Mouse (Mus musculus) forebrain, embryonic 11.5 days (tissue): ENCODE data around the gene Krtap2-4. TPM values are rescaled to one million over a fixed set of nuclear protein-coding genes. Genes with fewer than 3 reads are reported as not detected.
"Not testable (repeated sequence)": the region's sequence is repeated elsewhere in the genome, so short reads cannot be mapped to it uniquely, and the experiment has no call there.

ENCODE experiments used
- ATAC-seq: fragments of 200-750 bp; cut with Nextera tagmentation; replicated peaks from 2 replicates; pipeline ENCODE4 v1.8.0; 2017; ENCODE audit warnings: moderate TSS enrichment; ENCODE audit not compliant: low FRiP score
- DNase-seq: peaks from one replicate; pipeline ENCODE4 v3.0.0-alpha.2; 2017; ENCODE audit warnings: low spot score
- H3K27ac ChIP-seq: fragments of 300-500 bp; sonication (generic); 2 replicates; pipeline ENCODE4 v1.5.1; 2014; ENCODE audit warnings: low read depth, low read length
- H3K27me3 ChIP-seq: fragments of 300-500 bp; sonication (generic); 2 replicates; pipeline ENCODE4 v1.6.1; 2014; ENCODE audit warnings: mild to moderate bottlenecking, low read length, mixed read lengths; ENCODE audit not compliant: control insufficient read depth, insufficient read depth
- H3K36me3 ChIP-seq: fragments of 300-500 bp; sonication (generic); 2 replicates; pipeline ENCODE4 v1.6.1; 2014; ENCODE audit warnings: mild to moderate bottlenecking, low read length, moderate library complexity, mixed read lengths; ENCODE audit not compliant: control insufficient read depth, insufficient read depth
- H3K4me1 ChIP-seq: fragments of 300-500 bp; sonication (generic); replicated peaks from 2 replicates; pipeline ENCODE4 v1.6.1; 2014; ENCODE audit warnings: low read length, mixed read lengths; ENCODE audit not compliant: control insufficient read depth, insufficient read depth
- H3K4me2 ChIP-seq: fragments of 300-500 bp; sonication (generic); 2 replicates; pipeline ENCODE4 v1.6.1; 2014; ENCODE audit warnings: low read depth, mild to moderate bottlenecking, low read length, moderate library complexity, mixed read lengths; ENCODE audit not compliant: severe bottlenecking
- H3K4me3 ChIP-seq: fragments of 300-500 bp; sonication (generic); 2 replicates; pipeline ENCODE4 v1.5.1; 2014; ENCODE audit warnings: low read depth, low read length
- H3K9ac ChIP-seq: fragments of 300-500 bp; sonication (generic); 2 replicates; pipeline ENCODE4 v1.6.1; 2014; ENCODE audit warnings: low read length
- H3K9me3 ChIP-seq: fragments of 300-500 bp; sonication (generic); 2 replicates; pipeline ENCODE4 v1.6.1; 2016; ENCODE audit warnings: low read length, mixed read lengths; ENCODE audit not compliant: control insufficient read depth
- WGBS: fragments of 180-500 bp; shearing (Covaris S2); extraction: QIAGEN DNeasy Blood & Tissue Kit; methylation state at CpG from one replicate; pipeline ENCODE4 v1.1.7; 2014; 5-methylcytosine and 5-hydroxymethylcytosine counted together
- polyA plus RNA-seq: library from polyadenylated mRNA; unstranded; fragments of >200 nt; fragmentation: Nextera tagmentation; extraction: Ambion mirVana; gene quantifications from 2 replicates; pipeline ENCODE4 v1.2.1, GENCODE M21; 2014

The Krtap2-4 gene
- not detected in 2 replicates for polyA plus RNA-seq

- ATAC-seq (no peak), DNase-seq (no peak)
- Histone ChIP-seq H3K9ac (no peak within 1 kb of the TSS), H3K27ac (no peak within 1 kb of the TSS), H3K4me2 (no peak within 1 kb of the TSS), H3K27me3 (no peaks in the 10 kb centered on the region), H3K4me1 (no peaks in the 10 kb centered on the region), H3K4me3 (no peak within 1 kb of the TSS), H3K9me3 (no peaks in the 10 kb centered on the region), H3K36me3 (no peaks in the 10 kb centered on the region)
- 72% methylated on average over 3 of the region's 3 CpGs for WGBS
Observed at GRCm38 (mm10) chr11:99614796-99615363, at the start of gene Krtap2-4. Gene Krtap2-4 (minus strand): TSS chr11:99614846.

- no peaks in the 10 kb centered on the region for H3K36me3 ChIP-seq
- H3K9me3 ChIP-seq = no peaks in the 10 kb centered on the region
- no peak overlapping the region for H3K27ac ChIP-seq
- DNase-seq (no peak), ATAC-seq (no peak)
- H3K4me2 ChIP-seq = no peak overlapping the region
- no peak overlapping the region for H3K4me3 ChIP-seq
- 89% methylated on average over 10 of the region's 10 CpGs for WGBS
- H3K4me1 ChIP-seq = no peaks in the 10 kb centered on the region
- H3K9ac ChIP-seq = no peak overlapping the region
- no peaks in the 10 kb centered on the region for H3K27me3 ChIP-seq
Observed at GRCm38 (mm10) chr11:99662802-99663201, 48.2 kb upstream of the Krtap2-4 start.

GRCm38 (mm10) chr11:99659256-99659655 is 44.6 kb upstream of the Krtap2-4 start:
- no peak overlapping the region for H3K4me3 ChIP-seq
- no peak for DNase-seq
- no peaks in the 10 kb centered on the region for H3K36me3 ChIP-seq
- no peak for ATAC-seq
- H3K27ac ChIP-seq = no peak overlapping the region
- no peak overlapping the region for H3K9ac ChIP-seq
- no peak overlapping the region for H3K4me2 ChIP-seq
- no peaks in the 10 kb centered on the region for H3K4me1 ChIP-seq
- H3K9me3 ChIP-seq = no peaks in the 10 kb centered on the region
- no peaks in the 10 kb centered on the region for H3K27me3 ChIP-seq
- 95% methylated on average over 4 of the region's 4 CpGs for WGBS

- not testable (repeated sequence) for H3K4me3 ChIP-seq, H3K4me2 ChIP-seq, H3K9ac ChIP-seq, H3K27ac ChIP-seq, DNase-seq, H3K36me3 ChIP-seq, H3K9me3 ChIP-seq, H3K27me3 ChIP-seq, H3K4me1 ChIP-seq, ATAC-seq
- 78% methylated on average over 10 of the region's 10 CpGs for WGBS
Observed at GRCm38 (mm10) chr11:99658467-99659010, 43.9 kb upstream of the Krtap2-4 start, which contains the start of gene Gm11563. Gene Gm11563 (minus strand): TSS chr11:99658960.

GRCm38 (mm10) chr11:99657051-99657450 is 42.4 kb upstream of the Krtap2-4 start:
- no peak for ATAC-seq
- DNase-seq = no peak
- Histone ChIP-seq H3K4me1 (no peaks in the 10 kb centered on the region), H3K9me3 (no peaks in the 10 kb centered on the region), H3K4me2 (no peak overlapping the region), H3K36me3 (no peaks in the 10 kb centered on the region), H3K4me3 (no peak overlapping the region), H3K27ac (no peak overlapping the region), H3K27me3 (no peaks in the 10 kb centered on the region), H3K9ac (no peak overlapping the region)
- 49% methylated on average over 5 of the region's 5 CpGs for WGBS

- Histone ChIP-seq H3K36me3 (no peaks in the 10 kb centered on the region), H3K4me2 (no peak within 1 kb of the TSS), H3K27ac (no peak within 1 kb of the TSS), H3K4me3 (no peak within 1 kb of the TSS), H3K9ac (no peak within 1 kb of the TSS), H3K9me3 (no peaks in the 10 kb centered on the region), H3K4me1 (no peaks in the 10 kb centered on the region), H3K27me3 (no peaks in the 10 kb centered on the region)
- 84% methylated on average over 2 of the region's 2 CpGs for WGBS
- ATAC-seq (no peak), DNase-seq (no peak)
Observed at GRCm38 (mm10) chr11:99650136-99650535, 35.5 kb upstream of the Krtap2-4 start, which contains the start of gene Gm11555. Gene Gm11555 (minus strand): TSS chr11:99650236.

GRCm38 (mm10) chr11:99646444-99646843 is 31.8 kb upstream of the Krtap2-4 start:
- Histone ChIP-seq H3K36me3 (no peaks in the 10 kb centered on the region), H3K4me2 (no peak overlapping the region), H3K27ac (no peak overlapping the region), H3K9ac (no peak overlapping the region), H3K4me1 (no peaks in the 10 kb centered on the region), H3K9me3 (no peaks in the 10 kb centered on the region), H3K27me3 (no peaks in the 10 kb centered on the region), H3K4me3 (no peak overlapping the region)
- DNase-seq (no peak), ATAC-seq (no peak)
- 89% methylated on average over 15 of the region's 15 CpGs for WGBS

- no peak overlapping the region for H3K4me3 ChIP-seq
- 76% methylated on average over 3 of the region's 3 CpGs for WGBS
- H3K9ac ChIP-seq = no peak overlapping the region
- ATAC-seq (no peak), DNase-seq (no peak)
- H3K27me3 ChIP-seq = no peaks in the 10 kb centered on the region
- no peak overlapping the region for H3K27ac ChIP-seq
- H3K36me3 ChIP-seq = no peaks in the 10 kb centered on the region
- H3K9me3 ChIP-seq = no peaks in the 10 kb centered on the region
- H3K4me1 ChIP-seq = no peaks in the 10 kb centered on the region
- no peak overlapping the region for H3K4me2 ChIP-seq
Observed at GRCm38 (mm10) chr11:99644351-99644750, 29.7 kb upstream of the Krtap2-4 start.

- H3K4me2 ChIP-seq, ATAC-seq, DNase-seq, H3K27me3 ChIP-seq, H3K27ac ChIP-seq, H3K36me3 ChIP-seq, H3K4me1 ChIP-seq, H3K9ac ChIP-seq, H3K9me3 ChIP-seq, H3K4me3 ChIP-seq: not testable (repeated sequence)
- WGBS = 85% methylated on average over 9 of the region's 9 CpGs
Observed at GRCm38 (mm10) chr11:99643635-99644139, 29.0 kb upstream of the Krtap2-4 start, which contains the start of gene Krtap4-7. Gene Krtap4-7 (minus strand): TSS chr11:99644089.
